Mouse (Mus musculus) lung, postnatal 25 days (tissue): ENCODE results near the gene Cox4i2.
A peak's percentile ranks its signal among the peaks of the same experiment; 100 is the strongest.

Experiments used
- DNase-seq: peaks from one replicate; pipeline ENCODE4 v3.0.0; 2022; ENCODE audit warnings: low spot score

The Cox4i2 gene

GRCm38 (mm10) chr2:152769677-152770076 lies 15.7 kb downstream of the Cox4i2 start:
- no peak for DNase-seq

- no peak for DNase-seq
These were observed 17.6 kb downstream of the Cox4i2 start for GRCm38 (mm10) chr2:152771571-152771970.

DNA sequence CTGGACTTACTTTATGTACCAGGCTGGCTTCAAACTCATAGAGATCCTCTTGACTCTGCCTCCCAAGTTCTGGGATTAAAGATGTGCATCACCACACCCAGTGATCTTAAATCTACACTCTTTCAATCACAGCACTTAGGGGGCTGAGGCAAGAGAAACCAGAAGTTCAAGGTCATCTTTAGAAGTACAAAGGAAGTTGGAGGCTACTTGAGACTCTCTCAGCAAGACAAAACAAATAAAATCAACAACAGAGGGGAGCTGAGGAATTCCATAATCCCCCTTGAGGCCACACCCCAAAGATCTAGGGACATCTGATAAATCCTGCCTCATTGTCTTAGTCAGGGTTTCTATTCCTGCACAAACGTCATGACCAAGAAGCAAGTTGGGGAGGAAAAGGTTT lies 18.3 kb downstream of the Cox4i2 start:
- DNase-seq = no peak

- DNase-seq = no peak
These were observed 21.4 kb downstream of the Cox4i2 start for GRCm38 (mm10) chr2:152775357-152775756.

- no peak for DNase-seq
These were observed 22.0 kb downstream of the Cox4i2 start for GRCm38 (mm10) chr2:152776019-152776418.

DNA sequence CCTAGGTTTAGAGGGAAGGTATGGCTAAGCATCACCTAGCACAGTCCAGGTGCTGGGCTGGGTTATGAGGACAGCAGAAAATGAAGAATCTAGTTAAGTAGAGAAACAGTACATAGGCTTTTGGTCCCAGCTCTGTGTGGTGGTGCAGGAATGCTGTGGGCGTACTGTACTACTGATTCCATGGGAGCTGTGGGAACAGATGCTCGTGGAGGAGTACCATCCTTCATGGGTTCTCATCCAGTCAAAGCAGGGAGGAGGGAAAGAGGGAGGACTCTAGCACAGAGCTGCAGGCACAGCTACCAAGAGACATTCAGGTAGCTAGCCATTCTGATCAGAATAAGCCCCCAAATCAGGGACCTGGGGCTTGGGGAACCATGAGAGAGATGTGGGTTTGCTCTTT lies 22.5 kb downstream of the Cox4i2 start:
- DNase-seq = no peak

- DNase-seq = no peak
These were observed 23.1 kb downstream of the Cox4i2 start for GRCm38 (mm10) chr2:152777081-152777480.

- no peak for DNase-seq
These were observed 26.5 kb downstream of the Cox4i2 start for GRCm38 (mm10) chr2:152780466-152780865.

GRCm38 (mm10) chr2:152781031-152781711 lies 27.2 kb downstream of the Cox4i2 start:
- no peak for DNase-seq

- no peak for DNase-seq
These were observed 28.7 kb downstream of the Cox4i2 start for GRCm38 (mm10) chr2:152782656-152783055.

GRCm38 (mm10) chr2:152783241-152783640 lies 29.3 kb downstream of the Cox4i2 start:
- no peak for DNase-seq

GRCm38 (mm10) chr2:152784640-152785039 lies 30.7 kb downstream of the Cox4i2 start:
- DNase-seq = peak; percentile 82

DNA sequence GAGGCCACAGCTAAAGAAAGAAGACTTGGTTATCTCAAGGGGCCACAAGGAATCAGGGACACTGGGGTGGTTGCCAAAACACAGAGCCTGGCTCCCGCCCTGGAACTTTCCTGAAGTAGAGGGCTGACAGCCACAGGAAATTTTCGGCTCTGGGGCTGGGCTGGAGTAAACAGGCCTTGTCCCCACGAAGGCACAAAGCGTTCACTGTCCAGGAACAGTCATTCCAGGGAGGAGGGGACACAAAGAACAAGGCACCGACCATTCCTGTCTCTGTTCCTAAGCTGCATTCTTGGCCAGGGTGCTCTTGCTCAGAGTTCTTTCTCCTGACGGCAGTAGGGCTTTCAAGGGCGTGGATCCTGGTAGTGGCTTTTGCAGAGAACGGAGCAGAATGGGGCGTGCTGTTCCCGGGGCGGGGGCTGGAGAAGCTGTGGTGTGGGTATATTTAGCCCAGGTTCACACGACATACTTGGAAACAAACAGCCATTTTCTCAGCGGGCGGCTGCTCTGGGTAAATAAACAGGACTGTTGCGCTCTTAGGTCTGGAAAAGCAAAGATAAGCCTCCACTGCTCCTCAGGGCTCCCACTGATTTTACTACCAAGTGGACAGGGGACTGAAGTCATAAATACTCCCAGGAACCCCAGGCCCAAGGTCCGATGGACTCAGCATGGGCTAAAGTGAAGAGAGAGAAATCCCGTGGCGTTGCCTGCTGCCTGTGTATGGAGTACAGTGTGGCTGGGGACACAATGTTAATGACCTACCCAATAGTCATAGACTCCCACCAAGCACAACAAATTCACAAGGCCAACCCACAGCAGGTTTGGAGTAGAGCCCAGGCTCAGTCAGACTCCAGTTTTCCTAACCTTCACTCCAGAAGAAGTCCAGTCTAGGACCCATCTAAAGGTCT lies 31.7 kb downstream of the Cox4i2 start:
- DNase-seq = peak; percentile 96

DNA sequence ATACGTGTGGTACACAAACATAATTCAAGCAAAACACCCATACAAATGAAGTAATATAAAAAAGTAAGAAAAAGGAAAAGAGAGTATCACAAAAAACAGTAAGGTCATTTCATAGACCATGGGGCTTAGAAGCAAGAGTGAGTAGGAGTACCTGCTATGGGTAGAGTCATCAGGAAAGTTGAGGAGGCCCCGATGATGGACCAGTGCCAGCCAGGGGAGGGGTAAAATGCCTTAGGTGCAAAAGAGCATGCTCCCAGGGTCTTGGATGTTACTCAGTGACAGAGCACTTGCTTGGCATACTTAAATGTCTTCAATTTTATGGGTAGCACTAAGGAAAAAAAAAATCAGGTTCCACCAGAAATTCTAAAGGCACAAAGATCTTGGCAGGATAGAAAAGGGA lies 33.2 kb downstream of the Cox4i2 start:
- no peak for DNase-seq

DNA sequence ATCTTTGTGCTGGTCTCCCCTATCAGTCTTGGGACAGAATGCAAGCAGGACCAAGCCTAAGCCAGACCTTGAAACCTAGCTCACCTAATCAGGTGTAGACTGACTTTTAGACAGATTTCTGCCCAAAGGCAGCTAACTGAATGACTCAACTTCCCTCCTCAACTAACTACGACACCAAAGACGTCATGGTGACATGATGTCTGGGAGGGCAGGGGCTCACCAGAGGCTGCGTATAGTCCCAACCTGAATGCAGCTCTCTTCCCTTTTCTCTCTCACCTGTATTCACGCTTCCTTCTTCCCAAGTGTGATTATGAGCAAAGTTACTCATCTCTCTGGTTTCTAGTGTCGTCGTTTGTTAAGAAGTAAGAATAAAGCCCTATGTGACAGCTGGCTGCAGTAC lies 33.6 kb downstream of the Cox4i2 start:
- DNase-seq = no peak

DNA sequence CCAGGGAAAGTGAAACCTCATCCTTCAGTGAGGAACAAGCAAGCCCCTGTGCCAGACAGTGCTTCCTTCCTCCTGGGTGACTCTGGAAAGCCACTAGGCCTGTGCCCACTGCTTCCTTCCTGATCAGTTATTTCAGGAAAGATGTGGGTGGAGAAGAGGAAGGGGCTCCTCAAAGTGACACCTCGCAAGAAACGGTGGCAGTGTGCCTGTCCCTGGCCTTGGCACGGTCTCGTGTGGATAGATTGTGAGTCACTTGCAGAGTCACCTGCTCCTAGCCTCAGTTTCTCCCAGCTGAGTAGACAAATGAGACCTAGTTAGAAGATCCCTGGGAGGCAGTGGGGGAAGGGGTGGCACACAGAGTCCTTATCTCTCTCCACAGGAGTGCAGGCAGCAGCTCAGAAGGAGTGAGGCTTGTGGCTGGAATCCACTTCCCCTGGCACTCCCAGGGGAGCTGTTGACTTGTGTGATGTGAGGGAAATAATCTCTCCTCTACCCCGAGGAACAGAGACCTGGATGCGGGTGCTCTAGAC lies 35.0 kb downstream of the Cox4i2 start:
- DNase-seq = peak; percentile 89

GRCm38 (mm10) chr2:152789591-152789999 lies 35.6 kb downstream of the Cox4i2 start:
- peak; percentile 77 for DNase-seq

DNA sequence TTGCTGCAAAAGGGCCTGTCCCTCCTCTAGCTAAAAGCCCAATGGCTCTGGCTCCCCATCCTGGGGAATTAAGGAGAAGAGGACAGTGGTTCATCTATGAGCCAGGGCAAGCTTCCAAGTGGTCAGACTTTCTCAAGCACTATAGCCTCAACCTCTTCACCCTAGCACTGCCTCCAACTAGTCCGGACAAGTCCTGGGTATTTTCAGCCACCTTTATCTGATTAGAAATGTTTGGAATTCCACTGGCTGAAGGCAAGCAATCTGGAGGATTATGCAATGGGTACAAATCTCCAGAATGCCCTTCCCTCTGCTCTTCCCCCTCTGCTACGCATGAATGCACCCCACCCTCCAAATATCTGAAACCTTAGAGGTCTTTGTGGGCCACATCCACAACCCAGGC lies 38.5 kb downstream of the Cox4i2 start:
- peak; percentile 85 for DNase-seq

GRCm38 (mm10) chr2:152793381-152793780 lies 39.4 kb downstream of the Cox4i2 start:
- no peak for DNase-seq

DNA sequence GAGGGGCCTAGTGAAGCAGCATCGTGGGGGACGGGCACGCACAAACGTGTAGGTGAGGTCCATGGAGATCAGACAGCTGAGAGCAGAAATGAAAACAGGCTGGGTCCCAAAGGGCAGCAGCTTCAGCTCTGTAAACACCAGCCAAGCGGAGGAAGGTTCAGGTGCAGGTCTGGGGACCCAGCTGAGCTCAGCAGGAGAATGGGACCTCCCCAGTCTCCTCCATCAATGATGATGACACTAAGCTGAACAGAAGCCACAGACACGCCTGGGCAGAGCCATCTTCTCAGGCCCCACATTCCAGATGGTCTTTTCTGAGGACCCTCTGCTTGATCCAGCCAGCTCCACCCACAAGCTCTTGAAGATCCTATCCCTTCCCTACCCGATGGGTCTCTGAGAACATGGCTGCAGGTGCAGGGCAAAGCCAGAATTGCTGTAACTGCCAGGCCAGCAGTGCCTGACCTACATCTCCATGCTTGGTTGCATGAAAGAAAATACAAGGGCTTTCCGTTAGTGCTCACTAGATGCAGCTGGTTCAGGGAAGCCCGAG lies 40.4 kb downstream of the Cox4i2 start:
- no peak for DNase-seq

GRCm38 (mm10) chr2:152797589-152797988 lies 43.6 kb downstream of the Cox4i2 start:
- no peak for DNase-seq

GRCm38 (mm10) chr2:152799954-152800761 lies 46.2 kb downstream of the Cox4i2 start:
- no peak for DNase-seq
